Mouse (Mus musculus) myocyte (in vitro differentiated cells): ENCODE measurements at regions not wholly inside any gene's neighbourhood (a gene's known extent, or its start where the extent isn't known, plus 50 kb on each side); places are given as distances from the start of the nearest gene placed in this dataset.
A peak's percentile ranks its signal among the peaks of the same experiment; 100 is the strongest.

Experiments used
- CEBPB ChIP-seq: IDR thresholded peaks from 2 replicates; pipeline ENCODE4 v1.6.1; 2011; ENCODE audit warnings: mild to moderate bottlenecking, moderate library complexity; ENCODE audit not compliant: poor library complexity, insufficient read depth, severe bottlenecking
- MAX ChIP-seq: IDR thresholded peaks from one replicate; pipeline ENCODE4 v1.6.1; 2011; ENCODE audit warnings: low read depth, mild to moderate bottlenecking, control low read depth
- MYOG ChIP-seq, 3 experiments: IDR thresholded peaks; one replicate each; pipeline ENCODE4 v1.6.1; 2011; ENCODE audit warnings: control low read depth in 2 of 3, low read depth in 2 of 3, mild to moderate bottlenecking in 2 of 3; ENCODE audit not compliant: insufficient read length in 2 of 3, control insufficient read depth in 1 of 3, insufficient read depth in 1 of 3
- POLR2A ChIP-seq: IDR thresholded peaks from one replicate; pipeline ENCODE4 v1.6.1; 2011; ENCODE audit warnings: low read depth, mild to moderate bottlenecking, control low read depth, moderate library complexity; ENCODE audit not compliant: insufficient read length
- TCF12 ChIP-seq: IDR thresholded peaks from one replicate; pipeline ENCODE4 v1.6.1; 2011; ENCODE audit warnings: mild to moderate bottlenecking, control low read depth; ENCODE audit not compliant: poor library complexity, insufficient read depth, severe bottlenecking

GRCm38 (mm10) chr6:17172050-17172449 is 107.1 kb downstream of the Tes start:
- TF ChIP-seq TCF12, result no peak
- no peak for TF ChIP-seq MYOG (IDR thresholded peaks at IDR 0.05; ENCODE audit: control insufficient read depth in 1 of 3, insufficient read depth in 1 of 3, insufficient read length in 2 of 3, low read depth in 2 of 3)
- TF ChIP-seq CEBPB, result peak; percentile 43; the same call in 1 of the 2 replicates
- no peak for TF ChIP-seq POLR2A
- no peak for TF ChIP-seq MAX
